Comparison of ENCODE assay signal across 7 mouse cellular contexts in genomic region chr10:24149135-24149781, GRCm38 (mm10). TPM values are rescaled to one million over a fixed set of nuclear protein-coding genes. Genes with fewer than 3 reads are reported as not detected.
DNase-seq lines count a peak whose midpoint lies in the region; ATAC-seq lines count a peak whose summit lies in the region.

Stx7 (plus strand) TSS chr10:24149302.

- DNase-seq in adrenal gland, adult 18-20 months (ENCODE audit: low spot score in 2 of 2): peak; percentile 92 to 94
- peak; percentile 96 for DNase-seq in embryo, embryonic 11 days
- DNase-seq in gastrocnemius, postnatal 36 days: peak; percentile 84 to 92
- peak; percentile 92 to 96 for DNase-seq in left cerebral cortex, postnatal 25 days (ENCODE audit: low spot score in 2 of 2)
- DNase-seq in midbrain, embryonic 10.5 days (ENCODE audit: low spot score): peak; percentile 91
- DNase-seq in right cerebral cortex, postnatal 4 days: peak; percentile 89

- H3K9me3 ChIP-seq in intestine, embryonic 15.5 days: no peaks in the 10 kb centered on the region
- H3K9me3 ChIP-seq in midbrain, embryonic 10.5 days (replicated peaks): no peaks in the 10 kb centered on the region

- peak within 1 kb of the TSS; percentile 51 for H3K4me2 ChIP-seq in intestine, embryonic 15.5 days (replicated peaks)

- peak; percentile 97 for ATAC-seq in intestine, embryonic 15.5 days

- H3K27me3 ChIP-seq in intestine, embryonic 15.5 days (replicated peaks): no peaks in the 10 kb centered on the region
- no peaks in the 10 kb centered on the region for H3K27me3 ChIP-seq in midbrain, embryonic 10.5 days (ENCODE audit: low read depth, poor library complexity, severe bottlenecking)

- intact Hi-C loops in gastrocnemius, postnatal 36 days (cut with DNase I): no loop called here
- intact Hi-C loops in left cerebral cortex, postnatal 25 days (cut with DNase I): no loop called here

- WGBS in intestine, embryonic 15.5 days: under 1% methylated on average over 35 of the region's 45 CpGs
- WGBS in midbrain, embryonic 10.5 days: 0% methylated on average over 38 of the region's 45 CpGs

- no peaks in the 10 kb centered on the region for H3K36me3 ChIP-seq in intestine, embryonic 15.5 days
- H3K36me3 ChIP-seq in midbrain, embryonic 10.5 days: no peaks in the 10 kb centered on the region

- H3K4me1 ChIP-seq in intestine, embryonic 15.5 days (replicated peaks): peaks cover 11% of the 10 kb centered on the region; the same call in 1 of the 2 replicates
- H3K4me1 ChIP-seq in midbrain, embryonic 10.5 days: peaks cover 14% of the 10 kb centered on the region

- H3K4me3 ChIP-seq in intestine, embryonic 15.5 days (replicated peaks): peak within 1 kb of the TSS; percentile 81
- peak within 1 kb of the TSS; percentile 84 for H3K4me3 ChIP-seq in midbrain, embryonic 10.5 days

- H3K27ac ChIP-seq in intestine, embryonic 15.5 days: peak within 1 kb of the TSS; percentile 77
- H3K27ac ChIP-seq in midbrain, embryonic 10.5 days (replicated peaks): peak within 1 kb of the TSS; percentile 88

- peak within 1 kb of the TSS; percentile 65 for H3K9ac ChIP-seq in intestine, embryonic 15.5 days

RNA-seq across cellular contexts. Expression of gene Stx7, which starts in this region (rescaled TPM):
- total RNA-seq in adrenal gland, adult 18-20 months (2021): 100 to 1,000 TPM; 137 to 143 TPM
- total RNA-seq in gastrocnemius, postnatal 36 days (2021): 10 to 100 TPM; 21.5 to 24.3 TPM
- 123 and 127 TPM in 2 replicates for polyA plus RNA-seq in intestine, embryonic 15.5 days (2015; fragmentation: Nextera tagmentation; extraction: Ambion mirVana)
- 100 to 1,000 TPM; 128 to 129 TPM for total RNA-seq in left cerebral cortex, postnatal 25 days (2021)
- 52.7 and 72.1 TPM in 2 replicates for polyA plus RNA-seq in midbrain, embryonic 10.5 days (2016; fragmentation: Nextera tagmentation; extraction: Ambion mirVana)

Comparison
In these comparisons a context has a peak if more than half of its experiments do, and no peak if none do; other contexts are left out.
1. Peak in every context shown above with its lines: DNase-seq, ATAC-seq, H3K4me3 ChIP-seq and H3K27ac ChIP-seq.
2. RNA of gene Stx7 (total RNA-seq): 137 to 143 TPM in adrenal gland, adult 18-20 months and 128 to 129 TPM in left cerebral cortex, postnatal 25 days; 21.5 to 24.3 TPM in gastrocnemius, postnatal 36 days; every median in the first group is over 4 times any median in the second.